Mouse (Mus musculus): Measurements from ENCODE around the gene Tifab. TPM values are rescaled to one million over a fixed set of nuclear protein-coding genes. Genes with fewer than 3 reads are reported as not detected.
A peak's percentile ranks its signal among the peaks of the same experiment; 100 is the strongest.

Tifab gene
- polyA plus RNA-seq, 1 experiment from 2014 or later = 7.1 TPM

DNA sequence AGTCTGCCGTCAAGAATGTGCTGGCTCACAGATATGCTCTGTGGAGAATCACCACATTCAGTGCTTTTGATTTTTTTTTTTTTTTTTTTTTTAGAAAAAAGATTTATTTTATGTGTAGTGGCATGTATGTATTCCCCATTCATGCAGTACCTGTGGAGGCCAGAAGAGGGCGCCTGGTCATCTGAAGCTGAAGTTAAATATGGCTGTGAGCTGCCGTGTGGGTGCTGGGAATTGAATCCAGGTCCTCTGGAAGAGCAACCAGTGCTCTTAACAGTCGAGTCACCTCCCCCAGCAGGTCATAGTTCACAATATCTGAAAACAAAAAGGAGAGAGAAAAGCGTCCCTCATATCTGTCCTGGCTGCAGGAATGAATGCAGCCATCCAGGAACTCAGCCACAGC lies 11.0 kb upstream of the Tifab start:
- H3K27me3 ChIP-seq (ENCODE audit: control insufficient read depth, insufficient read depth, low read depth, low read length) = no peaks in the 10 kb centered on the region

DNA sequence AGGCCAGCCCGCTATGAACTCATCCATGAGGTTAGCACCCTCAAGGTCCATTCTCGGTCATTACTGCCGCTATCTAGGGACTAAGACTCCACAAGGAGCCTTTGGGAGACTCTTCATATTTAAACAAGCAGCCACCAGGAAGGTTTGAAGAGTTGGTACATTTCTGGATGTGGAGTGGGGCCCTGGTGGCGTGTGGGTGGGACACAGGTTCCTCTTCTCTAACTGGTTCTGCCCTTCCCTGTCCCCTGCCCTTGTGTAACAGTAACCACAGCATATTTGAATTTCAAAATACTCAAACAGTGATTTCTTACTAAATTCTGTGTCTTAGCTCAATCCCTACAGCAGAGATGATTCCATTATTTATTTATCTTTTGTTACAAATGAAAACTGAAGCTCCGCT lies 5.0 kb upstream of the Tifab start:
- ATAC-seq (ENCODE audit: low read depth) = no peak

More for the DNA sequence above, 11.0 kb upstream of the Tifab start:
- Histone ChIP-seq H3K9me3 (replicated peaks; ENCODE audit: control insufficient read depth, low read length) (no peaks in the 10 kb centered on the region), H3K9ac (ENCODE audit: low read depth, low read length) (no peak overlapping the region), H3K4me3 (ENCODE audit: low read depth, low read length) (no peak overlapping the region), H3K4me1 (ENCODE audit: control insufficient read depth, low read depth, low read length) (no peaks in the 10 kb centered on the region), H3K27ac (ENCODE audit: low read length) (no peak overlapping the region), H3K4me2 (ENCODE audit: low read depth, low read length) (no peak overlapping the region), H3K36me3 (ENCODE audit: control insufficient read depth, insufficient read depth) (no peaks in the 10 kb centered on the region)
- WGBS (ENCODE audit: insufficient replicate concordance) = 57% methylated on average over 5 of the region's 5 CpGs
- ATAC-seq (ENCODE audit: low read depth) = no peak

DNA sequence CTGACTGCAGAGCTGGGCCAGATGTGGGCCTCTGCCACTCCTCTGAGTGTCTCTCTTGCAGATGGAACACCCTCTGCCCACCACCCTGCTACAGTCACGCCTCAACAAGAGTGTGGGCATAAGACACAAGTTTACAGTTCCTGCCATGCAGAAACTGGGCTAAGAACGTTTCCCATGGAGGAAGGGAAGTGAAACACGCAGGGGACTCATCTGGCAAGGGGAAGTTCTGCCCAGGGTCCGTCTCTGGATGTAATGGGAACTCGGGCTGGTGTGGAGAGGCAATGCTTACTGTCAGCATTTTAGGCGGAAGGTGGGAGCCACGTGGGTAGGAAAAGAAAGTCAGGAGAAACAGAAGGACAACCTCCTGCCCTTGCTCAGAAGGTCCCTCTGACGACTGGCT lies 2.7 kb upstream of the Tifab start:
- H3K4me2 ChIP-seq (ENCODE audit: low read depth, low read length) = no peak overlapping the region
- H3K9ac ChIP-seq (ENCODE audit: low read depth, low read length) = no peak overlapping the region
- no peak overlapping the region for H3K27ac ChIP-seq (ENCODE audit: low read length)
- 22% methylated on average over 8 of the region's 8 CpGs for WGBS (ENCODE audit: insufficient replicate concordance)
- ATAC-seq (ENCODE audit: low read depth) = 0 out of 2 replicates have a peak, but pooled peaks have one; percentile 22
- H3K27me3 ChIP-seq (ENCODE audit: control insufficient read depth, insufficient read depth, low read depth, low read length) = no peaks in the 10 kb centered on the region
- H3K4me3 ChIP-seq (ENCODE audit: low read depth, low read length) = no peak overlapping the region
- no peaks in the 10 kb centered on the region; the same call in 1 of the 2 replicates for H3K4me1 ChIP-seq (ENCODE audit: control insufficient read depth, low read depth, low read length)
- H3K9me3 ChIP-seq (replicated peaks; ENCODE audit: control insufficient read depth, low read length) = no peaks in the 10 kb centered on the region
- H3K36me3 ChIP-seq (ENCODE audit: control insufficient read depth, insufficient read depth) = no peaks in the 10 kb centered on the region

More for the DNA sequence above, 5.0 kb upstream of the Tifab start:
- Histone ChIP-seq H3K4me1 (ENCODE audit: control insufficient read depth, low read depth, low read length) (no peaks in the 10 kb centered on the region; the same call in 1 of the 2 replicates), H3K4me2 (ENCODE audit: low read depth, low read length) (no peak overlapping the region), H3K4me3 (ENCODE audit: low read depth, low read length) (no peak overlapping the region), H3K36me3 (ENCODE audit: control insufficient read depth, insufficient read depth) (no peaks in the 10 kb centered on the region), H3K9me3 (replicated peaks; ENCODE audit: control insufficient read depth, low read length) (no peaks in the 10 kb centered on the region), H3K27me3 (ENCODE audit: control insufficient read depth, insufficient read depth, low read depth, low read length) (no peaks in the 10 kb centered on the region), H3K27ac (ENCODE audit: low read length) (no peak overlapping the region), H3K9ac (ENCODE audit: low read depth, low read length) (no peak overlapping the region)
- 45% methylated on average over 5 of the region's 5 CpGs for WGBS (ENCODE audit: insufficient replicate concordance)

DNA sequence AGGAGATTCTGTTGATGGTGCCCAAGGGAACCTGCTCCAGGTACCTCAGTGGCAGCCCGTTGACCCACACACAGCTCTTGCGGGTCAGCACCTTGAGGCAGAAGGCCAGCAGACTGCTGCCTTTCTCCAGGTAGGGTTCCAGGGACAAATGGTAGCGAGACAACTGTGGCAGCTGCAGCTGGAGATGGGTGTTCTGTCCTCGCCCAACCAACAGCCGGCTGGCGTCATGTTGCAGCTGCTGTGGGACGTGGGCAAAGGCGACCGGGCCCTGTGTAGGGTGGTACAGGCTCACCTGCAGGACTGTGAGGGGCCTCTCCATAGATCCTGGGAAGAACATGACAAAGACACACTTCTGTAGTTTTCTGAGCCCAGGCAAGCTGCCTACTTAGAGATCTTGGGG lies 2.4 kb downstream of the Tifab start:
- Histone ChIP-seq H3K4me3 (ENCODE audit: low read depth, low read length) (peak overlapping the region; percentile 12; the same call in 1 of the 2 replicates), H3K4me2 (ENCODE audit: low read depth, low read length) (peak overlapping the region; percentile 9; the same call in 1 of the 2 replicates), H3K9ac (ENCODE audit: low read depth, low read length) (no peak overlapping the region), H3K4me1 (ENCODE audit: control insufficient read depth, low read depth, low read length) (no peaks in the 10 kb centered on the region; the same call in 1 of the 2 replicates), H3K9me3 (replicated peaks; ENCODE audit: control insufficient read depth, low read length) (no peaks in the 10 kb centered on the region), H3K27ac (ENCODE audit: low read length) (no peak overlapping the region), H3K27me3 (ENCODE audit: control insufficient read depth, insufficient read depth, low read depth, low read length) (no peaks in the 10 kb centered on the region), H3K36me3 (ENCODE audit: control insufficient read depth, insufficient read depth) (no peaks in the 10 kb centered on the region)
- no peak for ATAC-seq (ENCODE audit: low read depth)
- 78% methylated on average over 9 of the region's 9 CpGs for WGBS (ENCODE audit: insufficient replicate concordance)

DNA sequence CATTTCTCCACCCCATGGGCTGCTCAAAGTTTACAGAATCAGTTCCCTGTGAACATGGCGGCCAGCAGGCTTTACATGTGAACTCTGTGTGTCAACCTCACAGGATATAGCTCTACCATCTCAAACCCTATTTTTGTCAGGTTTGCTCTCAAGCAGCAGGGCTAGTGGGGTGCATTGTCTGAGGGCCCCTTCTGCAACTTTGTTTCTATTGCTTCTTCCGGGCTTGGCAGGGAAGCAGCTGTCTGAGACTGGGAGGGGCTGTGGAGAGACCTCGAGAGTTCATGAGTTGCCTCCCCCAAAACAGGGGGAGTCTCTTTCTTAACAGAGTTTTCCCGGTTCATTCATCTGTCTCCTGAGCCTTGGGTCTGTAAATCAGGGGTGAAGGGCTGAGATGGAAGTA lies 2.8 kb downstream of the Tifab start:
- ATAC-seq (ENCODE audit: low read depth) = no peak
- H3K9ac ChIP-seq (ENCODE audit: low read depth, low read length) = no peak overlapping the region
- H3K27me3 ChIP-seq (ENCODE audit: control insufficient read depth, insufficient read depth, low read depth, low read length) = no peaks in the 10 kb centered on the region
- H3K4me2 ChIP-seq (ENCODE audit: low read depth, low read length) = no peak overlapping the region; the same call in 1 of the 2 replicates
- H3K4me3 ChIP-seq (ENCODE audit: low read depth, low read length) = no peak overlapping the region
- H3K36me3 ChIP-seq (ENCODE audit: control insufficient read depth, insufficient read depth) = no peaks in the 10 kb centered on the region
- H3K9me3 ChIP-seq (replicated peaks; ENCODE audit: control insufficient read depth, low read length) = no peaks in the 10 kb centered on the region
- 41% methylated on average over 4 of the region's 4 CpGs for WGBS (ENCODE audit: insufficient replicate concordance)
- no peaks in the 10 kb centered on the region; the same call in 1 of the 2 replicates for H3K4me1 ChIP-seq (ENCODE audit: control insufficient read depth, low read depth, low read length)
- H3K27ac ChIP-seq (ENCODE audit: low read length) = no peak overlapping the region

DNA sequence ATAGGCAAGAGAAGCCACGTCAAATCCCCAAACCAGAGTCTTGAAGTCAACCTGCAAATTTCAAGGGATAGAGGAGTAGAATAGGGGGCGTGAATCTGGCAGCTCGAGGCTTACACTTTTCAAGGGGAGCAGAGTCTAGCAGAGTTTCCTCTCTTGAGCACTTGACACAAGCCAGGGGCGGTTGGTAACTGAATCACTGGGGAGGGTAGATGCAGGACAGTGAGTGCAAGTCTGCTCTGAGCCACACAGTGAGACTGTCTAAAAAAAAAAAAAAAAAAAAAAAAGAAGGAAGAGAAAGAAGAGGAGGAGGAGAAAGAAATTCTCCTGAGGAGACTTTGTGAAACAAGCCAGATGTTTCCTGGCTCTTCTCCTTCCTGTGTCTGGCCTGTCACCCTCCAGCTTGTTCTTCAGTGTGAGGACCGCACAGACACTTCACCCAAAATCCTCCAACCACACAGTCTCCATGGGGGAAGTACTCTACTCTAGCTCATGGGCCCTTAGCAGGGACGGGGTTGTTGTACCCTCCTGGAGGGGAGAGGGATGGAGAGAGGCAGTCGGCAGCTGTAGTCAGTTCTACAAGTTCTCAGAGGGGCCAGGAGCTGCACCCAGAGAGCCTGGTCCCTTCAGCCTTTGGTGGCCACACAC lies 5.7 kb downstream of the Tifab start:
- ATAC-seq (ENCODE audit: low read depth) = no peak
- Histone ChIP-seq H3K4me3 (ENCODE audit: low read depth, low read length) (no peak overlapping the region), H3K9ac (ENCODE audit: low read depth, low read length) (no peak overlapping the region), H3K4me1 (ENCODE audit: control insufficient read depth, low read depth, low read length) (no peaks in the 10 kb centered on the region; the same call in 1 of the 2 replicates), H3K9me3 (replicated peaks; ENCODE audit: control insufficient read depth, low read length) (no peaks in the 10 kb centered on the region), H3K4me2 (ENCODE audit: low read depth, low read length) (no peak overlapping the region), H3K27ac (ENCODE audit: low read length) (peak overlapping the region; percentile 63), H3K27me3 (ENCODE audit: control insufficient read depth, insufficient read depth, low read depth, low read length) (no peaks in the 10 kb centered on the region), H3K36me3 (ENCODE audit: control insufficient read depth, insufficient read depth) (no peaks in the 10 kb centered on the region)
- 17% methylated on average over 7 of the region's 7 CpGs for WGBS (ENCODE audit: insufficient replicate concordance)

DNA sequence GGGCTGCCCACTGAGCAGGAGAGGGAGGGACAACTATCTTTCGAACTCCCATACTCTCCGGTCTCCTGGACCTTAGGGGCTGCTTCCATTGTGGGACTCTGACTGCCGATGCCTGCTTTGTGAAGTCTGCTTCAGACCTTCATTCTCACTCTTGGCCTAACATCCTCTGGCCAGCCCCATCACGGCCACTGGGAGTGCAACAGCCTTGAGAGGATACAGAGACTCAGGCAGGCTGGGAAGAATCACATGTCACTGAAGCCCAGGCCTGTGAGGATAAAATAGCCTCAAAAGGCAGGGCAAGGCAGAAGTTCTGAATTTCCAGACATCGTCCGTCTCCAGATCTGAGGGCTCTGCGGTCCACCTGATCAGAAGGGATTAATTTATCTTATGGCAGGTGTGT lies 6.6 kb downstream of the Tifab start:
- peak overlapping the region; percentile 63 for H3K27ac ChIP-seq (ENCODE audit: low read length)
- no peaks in the 10 kb centered on the region for H3K27me3 ChIP-seq (ENCODE audit: control insufficient read depth, insufficient read depth, low read depth, low read length)
- H3K4me3 ChIP-seq (ENCODE audit: low read depth, low read length) = no peak overlapping the region
- H3K9me3 ChIP-seq (replicated peaks; ENCODE audit: control insufficient read depth, low read length) = no peaks in the 10 kb centered on the region
- no peak for ATAC-seq (ENCODE audit: low read depth)
- H3K36me3 ChIP-seq (ENCODE audit: control insufficient read depth, insufficient read depth) = no peaks in the 10 kb centered on the region
- 64% methylated on average over 7 of the region's 7 CpGs for WGBS (ENCODE audit: insufficient replicate concordance)
- H3K4me1 ChIP-seq (ENCODE audit: control insufficient read depth, low read depth, low read length) = no peaks in the 10 kb centered on the region; the same call in 1 of the 2 replicates
- no peak overlapping the region for H3K4me2 ChIP-seq (ENCODE audit: low read depth, low read length)
- H3K9ac ChIP-seq (ENCODE audit: low read depth, low read length) = no peak overlapping the region; the same call in 1 of the 2 replicates

DNA sequence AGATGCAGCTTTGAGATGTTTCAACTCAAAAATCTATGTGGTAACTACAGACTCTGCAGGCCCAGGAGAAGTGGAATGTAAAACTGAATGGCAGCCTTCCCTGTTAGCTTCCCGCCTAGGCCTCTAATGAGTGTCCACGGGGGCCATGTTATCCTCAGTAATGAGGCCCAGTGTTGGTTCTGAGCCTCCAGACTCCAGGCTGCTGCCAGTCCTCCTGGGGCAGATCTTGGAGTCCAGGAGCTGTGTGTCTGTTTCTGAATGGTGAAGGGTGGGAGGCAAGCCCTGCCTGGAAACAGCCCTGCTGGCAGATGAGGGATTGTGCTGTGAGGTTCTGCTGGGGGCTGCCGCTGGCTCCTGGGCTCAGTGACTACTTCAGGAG lies 10.3 kb downstream of the Tifab start:
- no peak overlapping the region for H3K4me2 ChIP-seq (ENCODE audit: low read depth, low read length)
- no peaks in the 10 kb centered on the region for H3K4me1 ChIP-seq (ENCODE audit: control insufficient read depth, low read depth, low read length)
- H3K9ac ChIP-seq (ENCODE audit: low read depth, low read length) = no peak overlapping the region
- H3K27me3 ChIP-seq (ENCODE audit: control insufficient read depth, insufficient read depth, low read depth, low read length) = no peaks in the 10 kb centered on the region
- no peaks in the 10 kb centered on the region for H3K9me3 ChIP-seq (replicated peaks; ENCODE audit: control insufficient read depth, low read length)
- no peak for ATAC-seq (ENCODE audit: low read depth)
- H3K4me3 ChIP-seq (ENCODE audit: low read depth, low read length) = no peak overlapping the region
- H3K36me3 ChIP-seq (ENCODE audit: control insufficient read depth, insufficient read depth) = no peaks in the 10 kb centered on the region
- no peak overlapping the region for H3K27ac ChIP-seq (ENCODE audit: low read length)
- WGBS (ENCODE audit: insufficient replicate concordance) = 60% methylated on average over 3 of the region's 3 CpGs

All from liver, embryonic 16.5 days (tissue).